Mouse (Mus musculus) neural tube, embryonic 11.5 days (tissue): Measurements from ENCODE around the gene Adamtsl3. TPM values are rescaled to one million over a fixed set of nuclear protein-coding genes. Genes with fewer than 3 reads are reported as not detected.
"Not testable (repeated sequence)": the region's sequence is repeated elsewhere in the genome, so short reads cannot be mapped to it uniquely, and the experiment has no call there.

ENCODE experiments used
- ATAC-seq: fragments of 200-750 bp; cut with Nextera tagmentation; 2 replicates; pipeline ENCODE4 v1.8.0; 2017; ENCODE audit warnings: moderate number of reproducible peaks, mild to moderate bottlenecking, moderate TSS enrichment, moderate library complexity; ENCODE audit not compliant: insufficient read depth, low FRiP score, low TSS enrichment
- DNase-seq: peaks from one replicate; pipeline ENCODE4 v3.0.0-alpha.2; 2015; ENCODE audit warnings: low spot score
- H3K27ac ChIP-seq: fragments of 300-500 bp; sonication (generic); 2 replicates; pipeline ENCODE4 v1.5.1; 2014; ENCODE audit warnings: low read depth, mild to moderate bottlenecking, low read length
- H3K27me3 ChIP-seq: fragments of 300-500 bp; sonication (generic); 2 replicates; pipeline ENCODE4 v1.6.1; 2014; ENCODE audit warnings: mild to moderate bottlenecking, low read length, mixed read lengths; ENCODE audit not compliant: control insufficient read depth, insufficient read depth
- H3K36me3 ChIP-seq: fragments of 300-500 bp; sonication (generic); 2 replicates; pipeline ENCODE4 v1.6.1; 2014; ENCODE audit warnings: mild to moderate bottlenecking, low read length, moderate library complexity, mixed read lengths; ENCODE audit not compliant: control insufficient read depth, insufficient read depth
- H3K4me1 ChIP-seq: fragments of 300-500 bp; sonication (generic); 2 replicates; pipeline ENCODE4 v1.6.1; 2014; ENCODE audit warnings: low read length, mixed read lengths; ENCODE audit not compliant: control insufficient read depth, insufficient read depth
- H3K4me2 ChIP-seq: fragments of 300-500 bp; sonication (generic); 2 replicates; pipeline ENCODE4 v1.6.1; 2014; ENCODE audit warnings: low read depth, mild to moderate bottlenecking, moderate library complexity
- H3K4me3 ChIP-seq: fragments of 300-500 bp; sonication (generic); 2 replicates; pipeline ENCODE4 v1.5.1; 2014; ENCODE audit warnings: low read depth, low read length
- H3K9ac ChIP-seq: fragments of 300-500 bp; sonication (generic); 2 replicates; pipeline ENCODE4 v1.6.1; 2014; ENCODE audit warnings: mild to moderate bottlenecking, low read length
- H3K9me3 ChIP-seq: fragments of 300-500 bp; sonication (generic); 2 replicates; pipeline ENCODE4 v1.6.1; 2016; ENCODE audit warnings: low read length; ENCODE audit not compliant: control insufficient read depth
- WGBS: fragments of 180-500 bp; shearing (Covaris S2); extraction: QIAGEN DNeasy Blood & Tissue Kit; methylation state at CpG from one replicate; pipeline ENCODE4 v1.1.7; 2014; 5-methylcytosine and 5-hydroxymethylcytosine counted together
- polyA plus RNA-seq: library from polyadenylated mRNA; unstranded; fragments of >200 nt; fragmentation: Nextera tagmentation; extraction: Ambion mirVana; gene quantifications from 2 replicates; pipeline ENCODE4 v1.2.1, GENCODE M21; 2014

Gene Adamtsl3
- polyA plus RNA-seq, 1 experiment from 2014 or later: 0.32 TPM

GRCm38 (mm10) chr7:82417053-82417452, 81.6 kb downstream of the Adamtsl3 start:
- H3K36me3 ChIP-seq: no peaks in the 10 kb centered on the region
- WGBS: 85% methylated on average over 4 of the region's 4 CpGs
- no peak for ATAC-seq

GRCm38 (mm10) chr7:82420329-82421052, 85.0 kb downstream of the Adamtsl3 start:
- ATAC-seq, H3K36me3 ChIP-seq, H3K9ac ChIP-seq, DNase-seq, H3K27me3 ChIP-seq, H3K4me3 ChIP-seq, H3K4me1 ChIP-seq, H3K4me2 ChIP-seq, H3K27ac ChIP-seq, H3K9me3 ChIP-seq: not testable (repeated sequence)
- 79% methylated on average over 6 of the region's 6 CpGs for WGBS

More at GRCm38 (mm10) chr7:82417053-82417452, 81.6 kb downstream of the Adamtsl3 start:
- Histone ChIP-seq H3K9ac (no peak overlapping the region), H3K4me3 (no peak overlapping the region), H3K4me1 (no peaks in the 10 kb centered on the region), H3K27ac (no peak overlapping the region), H3K9me3 (no peaks in the 10 kb centered on the region), H3K27me3 (no peaks in the 10 kb centered on the region), H3K4me2 (no peak overlapping the region)
- no peak for DNase-seq

- H3K9ac ChIP-seq: no peak overlapping the region
- no peak for DNase-seq
- H3K9me3 ChIP-seq: no peaks in the 10 kb centered on the region
- whole genome bisulfite sequencing: 79% methylated on average over 3 of the region's 3 CpGs
- no peaks in the 10 kb centered on the region for H3K4me1 ChIP-seq
- H3K36me3 ChIP-seq: no peaks in the 10 kb centered on the region
- ATAC-seq: no peak
- H3K4me3 ChIP-seq: no peak overlapping the region
- H3K27ac ChIP-seq: no peak overlapping the region
- H3K27me3 ChIP-seq: no peaks in the 10 kb centered on the region
- H3K4me2 ChIP-seq: no peak overlapping the region
Measured at GRCm38 (mm10) chr7:82422561-82422960, 87.1 kb downstream of the Adamtsl3 start.

- no peak overlapping the region for H3K4me3 ChIP-seq
- DNase-seq (no peak), ATAC-seq (no peak)
- H3K36me3 ChIP-seq: no peaks in the 10 kb centered on the region
- no peaks in the 10 kb centered on the region for H3K9me3 ChIP-seq
- 99% methylated on average over 2 of the region's 2 CpGs for WGBS
- H3K4me2 ChIP-seq: no peak overlapping the region
- no peak overlapping the region for H3K27ac ChIP-seq
- no peaks in the 10 kb centered on the region for H3K4me1 ChIP-seq
- no peaks in the 10 kb centered on the region for H3K27me3 ChIP-seq
- no peak overlapping the region for H3K9ac ChIP-seq
Measured at GRCm38 (mm10) chr7:82423602-82424001, 88.1 kb downstream of the Adamtsl3 start.

GRCm38 (mm10) chr7:82424281-82424680, 88.8 kb downstream of the Adamtsl3 start:
- ATAC-seq: no peak
- Histone ChIP-seq H3K27me3 (no peaks in the 10 kb centered on the region), H3K9me3 (no peaks in the 10 kb centered on the region), H3K27ac (no peak overlapping the region), H3K4me1 (no peaks in the 10 kb centered on the region), H3K9ac (no peak overlapping the region), H3K36me3 (no peaks in the 10 kb centered on the region), H3K4me2 (no peak overlapping the region), H3K4me3 (no peak overlapping the region)
- 88% methylated on average over 1 of the region's 1 CpGs for WGBS
- no peak for DNase-seq

- Histone ChIP-seq H3K4me3 (no peak overlapping the region), H3K4me2 (no peak overlapping the region), H3K9ac (no peak overlapping the region), H3K27me3 (no peaks in the 10 kb centered on the region), H3K4me1 (no peaks in the 10 kb centered on the region), H3K9me3 (no peaks in the 10 kb centered on the region), H3K36me3 (no peaks in the 10 kb centered on the region), H3K27ac (no peak overlapping the region)
- ATAC-seq (no peak), DNase-seq (no peak)
- WGBS: 89% methylated on average over 11 of the region's 11 CpGs
Measured at GRCm38 (mm10) chr7:82425374-82425773, 89.9 kb downstream of the Adamtsl3 start.

GRCm38 (mm10) chr7:82429447-82429846, 94.0 kb downstream of the Adamtsl3 start:
- ATAC-seq (no peak), DNase-seq (no peak)
- Histone ChIP-seq H3K9me3 (no peaks in the 10 kb centered on the region), H3K27me3 (no peaks in the 10 kb centered on the region), H3K4me1 (no peaks in the 10 kb centered on the region), H3K36me3 (no peaks in the 10 kb centered on the region), H3K4me2 (no peak overlapping the region), H3K27ac (no peak overlapping the region), H3K9ac (no peak overlapping the region), H3K4me3 (no peak overlapping the region)
- 89% methylated on average over 4 of the region's 4 CpGs for WGBS

GRCm38 (mm10) chr7:82431572-82431971, 96.1 kb downstream of the Adamtsl3 start:
- Histone ChIP-seq H3K27ac (no peak overlapping the region), H3K9ac (no peak overlapping the region), H3K9me3 (no peaks in the 10 kb centered on the region), H3K27me3 (no peaks in the 10 kb centered on the region), H3K4me3 (no peak overlapping the region), H3K4me1 (no peaks in the 10 kb centered on the region), H3K4me2 (no peak overlapping the region), H3K36me3 (no peaks in the 10 kb centered on the region)
- ATAC-seq (no peak), DNase-seq (no peak)
- WGBS: 61% methylated on average over 2 of the region's 2 CpGs

- Histone ChIP-seq H3K27me3 (no peaks in the 10 kb centered on the region), H3K4me2 (no peak overlapping the region), H3K9ac (no peak overlapping the region), H3K36me3 (no peaks in the 10 kb centered on the region), H3K4me3 (no peak overlapping the region), H3K27ac (no peak overlapping the region), H3K4me1 (no peaks in the 10 kb centered on the region), H3K9me3 (no peaks in the 10 kb centered on the region)
- no peak for ATAC-seq
- WGBS: 90% methylated on average over 2 of the region's 2 CpGs
- DNase-seq: no peak
Measured at GRCm38 (mm10) chr7:82433226-82433625, 97.7 kb downstream of the Adamtsl3 start.
